Mouse (Mus musculus): ENCODE measurements around the gene Dnmt1. TPM values are rescaled to one million over a fixed set of nuclear protein-coding genes. Genes with fewer than 3 reads are reported as not detected.

Gene Dnmt1
- polyA plus RNA-seq (2015; fragmentation: Nextera tagmentation; extraction: Ambion mirVana), result 17.9 TPM in 2 replicates

- Histone ChIP-seq H3K27ac (replicated peaks) (no peak within 1 kb of the TSS), H3K4me2 (replicated peaks; ENCODE audit: low read depth) (no peak within 1 kb of the TSS), H3K36me3 (ENCODE audit: control insufficient read depth, insufficient read depth, low read length) (no peaks in the 10 kb centered on the region), H3K4me3 (ENCODE audit: low read depth, low read length) (no peak within 1 kb of the TSS), H3K9me3 (ENCODE audit: control insufficient read depth, low read length) (no peaks in the 10 kb centered on the region), H3K27me3 (ENCODE audit: control insufficient read depth, insufficient read depth, low read length) (no peaks in the 10 kb centered on the region), H3K4me1 (replicated peaks; ENCODE audit: control insufficient read depth, insufficient read depth) (no peaks in the 10 kb centered on the region), H3K9ac (ENCODE audit: low read length) (no peak within 1 kb of the TSS)
- no peak for ATAC-seq (ENCODE audit: low FRiP score, low TSS enrichment)
- DNase-seq (ENCODE audit: low spot score), result no peak
- no peak for TF ChIP-seq CTCF (IDR thresholded peaks at IDR 0.05; ENCODE audit: low read depth)
- WGBS, result 91% methylated on average over 2 of the region's 2 CpGs
These were observed at the start of gene Dnmt1 for GRCm38 (mm10) chr9:20959430-20959938. Dnmt1 (minus strand) TSS chr9:20959888.

- no peak for TF ChIP-seq EP300 (optimal IDR thresholded peaks at IDR 0.05)
- TF ChIP-seq CTCF (IDR thresholded peaks at IDR 0.05; ENCODE audit: low read depth), result peak; percentile 51
- H3K4me3 ChIP-seq (ENCODE audit: low read depth, low read length), result no peak overlapping the region
These were observed 48.3 kb upstream of the Dnmt1 start for GRCm38 (mm10) chr9:21008007-21008406.

GRCm38 (mm10) chr9:21007313-21007952 is 47.7 kb upstream of the Dnmt1 start:
- WGBS, result 96% methylated on average over 10 of the region's 10 CpGs
- H3K4me3 ChIP-seq (ENCODE audit: low read depth, low read length), result no peak overlapping the region
- H3K9ac ChIP-seq (ENCODE audit: low read length), result no peak overlapping the region
- H3K27ac ChIP-seq (replicated peaks), result no peak overlapping the region
- no peak for TF ChIP-seq CTCF (IDR thresholded peaks at IDR 0.05; ENCODE audit: low read depth)
- no peak for TF ChIP-seq EP300 (optimal IDR thresholded peaks at IDR 0.05)
- H3K9me3 ChIP-seq (ENCODE audit: control insufficient read depth, low read length), result no peaks in the 10 kb centered on the region
- peaks cover 13% of the 10 kb centered on the region for H3K36me3 ChIP-seq (ENCODE audit: control insufficient read depth, insufficient read depth, low read length)
- H3K27me3 ChIP-seq (ENCODE audit: control insufficient read depth, insufficient read depth, low read length), result no peaks in the 10 kb centered on the region
- no peaks in the 10 kb centered on the region for H3K4me1 ChIP-seq (replicated peaks; ENCODE audit: control insufficient read depth, insufficient read depth)
- no peak overlapping the region for H3K4me2 ChIP-seq (replicated peaks; ENCODE audit: low read depth)
- DNase-seq (ENCODE audit: low spot score) (no peak), ATAC-seq (ENCODE audit: low FRiP score, low TSS enrichment) (no peak)

More at GRCm38 (mm10) chr9:21008007-21008406, 48.3 kb upstream of the Dnmt1 start:
- WGBS, result 72% methylated on average over 7 of the region's 7 CpGs
- Histone ChIP-seq H3K27me3 (ENCODE audit: control insufficient read depth, insufficient read depth, low read length) (no peaks in the 10 kb centered on the region), H3K4me1 (replicated peaks; ENCODE audit: control insufficient read depth, insufficient read depth) (no peaks in the 10 kb centered on the region), H3K27ac (replicated peaks) (no peak overlapping the region), H3K36me3 (ENCODE audit: control insufficient read depth, insufficient read depth, low read length) (peaks cover 13% of the 10 kb centered on the region), H3K4me2 (replicated peaks; ENCODE audit: low read depth) (no peak overlapping the region), H3K9ac (ENCODE audit: low read length) (no peak overlapping the region), H3K9me3 (ENCODE audit: control insufficient read depth, low read length) (no peaks in the 10 kb centered on the region)
- no peak for ATAC-seq (ENCODE audit: low FRiP score, low TSS enrichment)
- DNase-seq (ENCODE audit: low spot score), result no peak

GRCm38 (mm10) chr9:21002627-21003551 is 43.2 kb upstream of the Dnmt1 start, which contains the start of gene Mrpl4:
Mrpl4 (plus strand) TSS chr9:21002738.
- no peaks in the 10 kb centered on the region for H3K27me3 ChIP-seq (ENCODE audit: control insufficient read depth, insufficient read depth, low read length)
- no peaks in the 10 kb centered on the region for H3K4me1 ChIP-seq (replicated peaks; ENCODE audit: control insufficient read depth, insufficient read depth)
- peak within 1 kb of the TSS; percentile 86 for H3K4me2 ChIP-seq (replicated peaks; ENCODE audit: low read depth)
- no peaks in the 10 kb centered on the region for H3K9me3 ChIP-seq (ENCODE audit: control insufficient read depth, low read length)
- H3K27ac ChIP-seq (replicated peaks), result peak within 1 kb of the TSS; percentile 87
- H3K9ac ChIP-seq (ENCODE audit: low read length), result peak within 1 kb of the TSS; percentile 78
- WGBS, result under 1% methylated on average over 72 of the region's 72 CpGs
- TF ChIP-seq EP300 (optimal IDR thresholded peaks at IDR 0.05) (peak; percentile 21), CTCF (IDR thresholded peaks at IDR 0.05; ENCODE audit: low read depth) (peak; percentile 13; the same call in 1 of the 2 replicates)
- ATAC-seq (ENCODE audit: low FRiP score, low TSS enrichment) (peak; percentile 83), DNase-seq (ENCODE audit: low spot score) (peak; percentile 90)
- H3K36me3 ChIP-seq (ENCODE audit: control insufficient read depth, insufficient read depth, low read length), result peaks cover 12% of the 10 kb centered on the region
- H3K4me3 ChIP-seq (ENCODE audit: low read depth, low read length), result peak within 1 kb of the TSS; percentile 73

GRCm38 (mm10) chr9:21002270-21002626 is 42.6 kb upstream of the Dnmt1 start:
- Histone ChIP-seq H3K4me1 (replicated peaks; ENCODE audit: control insufficient read depth, insufficient read depth) (no peaks in the 10 kb centered on the region), H3K4me3 (ENCODE audit: low read depth, low read length) (peak overlapping the region; percentile 73), H3K9ac (ENCODE audit: low read length) (peak overlapping the region; percentile 78), H3K27me3 (ENCODE audit: control insufficient read depth, insufficient read depth, low read length) (no peaks in the 10 kb centered on the region), H3K4me2 (replicated peaks; ENCODE audit: low read depth) (peak overlapping the region; percentile 86), H3K27ac (replicated peaks) (peak overlapping the region; percentile 87), H3K36me3 (ENCODE audit: control insufficient read depth, insufficient read depth, low read length) (peaks cover 7% of the 10 kb centered on the region), H3K9me3 (ENCODE audit: control insufficient read depth, low read length) (no peaks in the 10 kb centered on the region)
- TF ChIP-seq CTCF (IDR thresholded peaks at IDR 0.05; ENCODE audit: low read depth) (no peak), EP300 (optimal IDR thresholded peaks at IDR 0.05) (no peak)
- no peak for DNase-seq (ENCODE audit: low spot score)
- peak; percentile 17; the same call in 1 of the 2 replicates for ATAC-seq (ENCODE audit: low FRiP score, low TSS enrichment)
- WGBS, result 12% methylated on average over 7 of the region's 7 CpGs
